Mouse (Mus musculus): ENCODE data around the gene Them5. TPM values are rescaled to one million over a fixed set of nuclear protein-coding genes. Genes with fewer than 3 reads are reported as not detected.

Gene Them5
- polyA plus RNA-seq, 1 experiment from 2014 or later = not detected

GRCm38 (mm10) chr3:94372641-94373040, 30.7 kb downstream of the Them5 start, which contains the start of gene Rorc:
Gene Rorc, plus strand, starts transcription at chr3:94372794.
- H3K36me3 ChIP-seq = no peaks in the 10 kb centered on the region
- no peaks in the 10 kb centered on the region for H3K9me3 ChIP-seq
- peaks cover 14% of the 10 kb centered on the region for H3K27me3 ChIP-seq
- H3K4me3 ChIP-seq = peak within 1 kb of the TSS; percentile 8
- ATAC-seq (ENCODE audit: low read depth) = 0 out of 2 replicates have a peak, but pooled peaks have one; percentile 5
- peak within 1 kb of the TSS; percentile 38; the same call in 1 of the 2 replicates for H3K9ac ChIP-seq
- peak within 1 kb of the TSS; percentile 50 for H3K4me2 ChIP-seq
- peaks cover 26% of the 10 kb centered on the region for H3K4me1 ChIP-seq (replicated peaks)
- 17% methylated on average over 5 of the region's 5 CpGs for WGBS
- H3K27ac ChIP-seq (replicated peaks) = no peak within 1 kb of the TSS

- H3K36me3 ChIP-seq = no peaks in the 10 kb centered on the region
- H3K9me3 ChIP-seq = no peaks in the 10 kb centered on the region
- peak overlapping the region; percentile 8 for H3K4me3 ChIP-seq
- no peak overlapping the region for H3K27ac ChIP-seq (replicated peaks)
- peak overlapping the region; percentile 34; the same call in 1 of the 2 replicates for H3K9ac ChIP-seq
- H3K27me3 ChIP-seq = peaks cover 14% of the 10 kb centered on the region
- peak overlapping the region; percentile 45 for H3K4me2 ChIP-seq
- WGBS = 4% methylated on average over 10 of the region's 10 CpGs
- ATAC-seq (ENCODE audit: low read depth) = peak; percentile 38
- H3K4me1 ChIP-seq (replicated peaks) = peaks cover 26% of the 10 kb centered on the region
Measured at GRCm38 (mm10) chr3:94373090-94373489, 31.2 kb downstream of the Them5 start.

GRCm38 (mm10) chr3:94373597-94374011, 31.7 kb downstream of the Them5 start:
- peak; percentile 21; the same call in 1 of the 2 replicates for ATAC-seq (ENCODE audit: low read depth)
- H3K4me3 ChIP-seq = peak overlapping the region; percentile 8

GRCm38 (mm10) chr3:94374636-94375035, 32.7 kb downstream of the Them5 start:
- Histone ChIP-seq H3K27me3 (peaks cover 14% of the 10 kb centered on the region), H3K4me3 (no peak overlapping the region), H3K9me3 (no peaks in the 10 kb centered on the region)

More at GRCm38 (mm10) chr3:94373597-94374011, 31.7 kb downstream of the Them5 start:
- Histone ChIP-seq H3K27me3 (peaks cover 14% of the 10 kb centered on the region), H3K4me2 (peak overlapping the region; percentile 45), H3K27ac (replicated peaks) (no peak overlapping the region), H3K4me1 (replicated peaks) (peaks cover 26% of the 10 kb centered on the region), H3K9me3 (no peaks in the 10 kb centered on the region), H3K36me3 (no peaks in the 10 kb centered on the region), H3K9ac (peak overlapping the region; percentile 34; the same call in 1 of the 2 replicates)
- 1% methylated on average over 5 of the region's 5 CpGs for whole genome bisulfite sequencing

GRCm38 (mm10) chr3:94375146-94375545, 33.2 kb downstream of the Them5 start:
- H3K4me1 ChIP-seq (replicated peaks) = peaks cover 26% of the 10 kb centered on the region
- peaks cover 14% of the 10 kb centered on the region for H3K27me3 ChIP-seq
- WGBS = 76% methylated on average over 2 of the region's 2 CpGs
- no peaks in the 10 kb centered on the region for H3K36me3 ChIP-seq
- no peak overlapping the region for H3K4me2 ChIP-seq
- no peak overlapping the region for H3K4me3 ChIP-seq
- no peak overlapping the region for H3K27ac ChIP-seq (replicated peaks)
- H3K9me3 ChIP-seq = no peaks in the 10 kb centered on the region
- H3K9ac ChIP-seq = no peak overlapping the region
- ATAC-seq (ENCODE audit: low read depth) = no peak

More at GRCm38 (mm10) chr3:94374636-94375035, 32.7 kb downstream of the Them5 start:
- Histone ChIP-seq H3K9ac (no peak overlapping the region), H3K4me2 (no peak overlapping the region), H3K27ac (replicated peaks) (no peak overlapping the region), H3K4me1 (replicated peaks) (peaks cover 26% of the 10 kb centered on the region), H3K36me3 (no peaks in the 10 kb centered on the region)
- no peak for ATAC-seq (ENCODE audit: low read depth)

GRCm38 (mm10) chr3:94375861-94376260, 34.0 kb downstream of the Them5 start:
- Histone ChIP-seq H3K27ac (replicated peaks) (no peak overlapping the region), H3K9ac (no peak overlapping the region), H3K36me3 (no peaks in the 10 kb centered on the region), H3K4me3 (no peak overlapping the region), H3K4me1 (replicated peaks) (peaks cover 26% of the 10 kb centered on the region), H3K27me3 (peaks cover 14% of the 10 kb centered on the region), H3K9me3 (no peaks in the 10 kb centered on the region), H3K4me2 (no peak overlapping the region)
- no peak for ATAC-seq (ENCODE audit: low read depth)
- WGBS = 65% methylated on average over 5 of the region's 5 CpGs

GRCm38 (mm10) chr3:94377028-94377923, 35.4 kb downstream of the Them5 start:
- Histone ChIP-seq H3K4me3 (no peak overlapping the region), H3K27me3 (peaks cover 14% of the 10 kb centered on the region; the same call in 1 of the 2 replicates), H3K27ac (replicated peaks) (no peak overlapping the region), H3K9me3 (no peaks in the 10 kb centered on the region), H3K36me3 (no peaks in the 10 kb centered on the region), H3K9ac (no peak overlapping the region), H3K4me1 (replicated peaks) (peaks cover 16% of the 10 kb centered on the region), H3K4me2 (no peak overlapping the region)
- 17% methylated on average over 13 of the region's 13 CpGs for WGBS
- ATAC-seq (ENCODE audit: low read depth) = no peak

GRCm38 (mm10) chr3:94379831-94380510, 38.1 kb downstream of the Them5 start:
- no peak overlapping the region for H3K4me2 ChIP-seq
- ATAC-seq (ENCODE audit: low read depth) = no peak
- no peak overlapping the region for H3K4me3 ChIP-seq
- H3K36me3 ChIP-seq = no peaks in the 10 kb centered on the region
- H3K9me3 ChIP-seq = no peaks in the 10 kb centered on the region
- H3K9ac ChIP-seq = no peak overlapping the region
- no peak overlapping the region for H3K27ac ChIP-seq (replicated peaks)
- H3K27me3 ChIP-seq = no peaks in the 10 kb centered on the region
- H3K4me1 ChIP-seq (replicated peaks) = no peaks in the 10 kb centered on the region
- 27% methylated on average over 9 of the region's 9 CpGs for WGBS

GRCm38 (mm10) chr3:94382308-94382707, 40.4 kb downstream of the Them5 start:
- H3K27me3 ChIP-seq = no peaks in the 10 kb centered on the region
- WGBS = 78% methylated on average over 5 of the region's 5 CpGs
- no peaks in the 10 kb centered on the region for H3K4me1 ChIP-seq (replicated peaks)
- H3K4me2 ChIP-seq = no peak overlapping the region
- no peak for ATAC-seq (ENCODE audit: low read depth)
- H3K4me3 ChIP-seq = no peak overlapping the region
- H3K36me3 ChIP-seq = no peaks in the 10 kb centered on the region
- no peak overlapping the region for H3K27ac ChIP-seq (replicated peaks)
- H3K9ac ChIP-seq = no peak overlapping the region
- H3K9me3 ChIP-seq = no peaks in the 10 kb centered on the region

- no peak overlapping the region for H3K4me3 ChIP-seq
- H3K27me3 ChIP-seq = no peaks in the 10 kb centered on the region
- H3K4me2 ChIP-seq = no peak overlapping the region
- WGBS = 70% methylated on average over 3 of the region's 3 CpGs
- no peak for ATAC-seq (ENCODE audit: low read depth)
- no peaks in the 10 kb centered on the region for H3K9me3 ChIP-seq
- no peaks in the 10 kb centered on the region for H3K36me3 ChIP-seq
- H3K9ac ChIP-seq = no peak overlapping the region
- no peak overlapping the region for H3K27ac ChIP-seq (replicated peaks)
- H3K4me1 ChIP-seq (replicated peaks) = no peaks in the 10 kb centered on the region
Measured at GRCm38 (mm10) chr3:94383476-94383875, 41.6 kb downstream of the Them5 start.

- H3K27me3 ChIP-seq = no peaks in the 10 kb centered on the region; the same call in 1 of the 2 replicates
- WGBS = 46% methylated on average over 4 of the region's 4 CpGs
- no peak overlapping the region for H3K4me2 ChIP-seq
- no peaks in the 10 kb centered on the region for H3K36me3 ChIP-seq
- no peak for ATAC-seq (ENCODE audit: low read depth)
- no peaks in the 10 kb centered on the region for H3K4me1 ChIP-seq (replicated peaks)
- no peaks in the 10 kb centered on the region for H3K9me3 ChIP-seq
- no peak overlapping the region for H3K4me3 ChIP-seq
- H3K9ac ChIP-seq = no peak overlapping the region
- no peak overlapping the region for H3K27ac ChIP-seq (replicated peaks)
Measured at GRCm38 (mm10) chr3:94386671-94387070, 44.8 kb downstream of the Them5 start.

- 90% methylated on average over 10 of the region's 10 CpGs for WGBS
- H3K27me3 ChIP-seq = no peaks in the 10 kb centered on the region; the same call in 1 of the 2 replicates
- H3K36me3 ChIP-seq = no peaks in the 10 kb centered on the region
- no peak overlapping the region for H3K4me2 ChIP-seq
- ATAC-seq (ENCODE audit: low read depth) = no peak
- no peak overlapping the region for H3K9ac ChIP-seq
- no peak overlapping the region for H3K27ac ChIP-seq (replicated peaks)
- H3K9me3 ChIP-seq = no peaks in the 10 kb centered on the region
- H3K4me3 ChIP-seq = no peak overlapping the region
- no peaks in the 10 kb centered on the region for H3K4me1 ChIP-seq (replicated peaks)
Measured at GRCm38 (mm10) chr3:94387391-94387790, 45.5 kb downstream of the Them5 start.

Data from neural tube, embryonic 13.5 days (tissue).